Mouse (Mus musculus): ENCODE measurements around the gene Ak7.

The Ak7 gene

GRCm38 (mm10) chr12:105730851-105731460, 25.2 kb downstream of the Ak7 start:
- DNase-seq, result no peak

- no peak for DNase-seq
These were observed 27.8 kb downstream of the Ak7 start for GRCm38 (mm10) chr12:105733370-105734159.

- DNase-seq, result no peak
These were observed 29.6 kb downstream of the Ak7 start for GRCm38 (mm10) chr12:105735226-105735888.

- no peak for DNase-seq
These were observed 30.1 kb downstream of the Ak7 start for GRCm38 (mm10) chr12:105735889-105736251.

- DNase-seq, result no peak
These were observed 32.7 kb downstream of the Ak7 start for GRCm38 (mm10) chr12:105738316-105739096.

- DNase-seq, result no peak
These were observed 33.9 kb downstream of the Ak7 start for GRCm38 (mm10) chr12:105739656-105740055.

- DNase-seq, result no peak
These were observed 42.3 kb downstream of the Ak7 start for GRCm38 (mm10) chr12:105748114-105748513.

GRCm38 (mm10) chr12:105753813-105754212, 48.0 kb downstream of the Ak7 start:
- no peak for DNase-seq

- DNase-seq, result peak; percentile 66
These were observed 52.2 kb downstream of the Ak7 start for GRCm38 (mm10) chr12:105757816-105758497.

GRCm38 (mm10) chr12:105758911-105759310, 53.1 kb downstream of the Ak7 start:
- DNase-seq, result no peak

- DNase-seq, result peak; percentile 30
These were observed 54.2 kb downstream of the Ak7 start for GRCm38 (mm10) chr12:105759849-105760478.

GRCm38 (mm10) chr12:105761171-105761570, 55.4 kb downstream of the Ak7 start:
- peak; percentile 14 for DNase-seq

- DNase-seq, result no peak
These were observed 55.9 kb downstream of the Ak7 start for GRCm38 (mm10) chr12:105761629-105762028.

- no peak for DNase-seq
These were observed 63.9 kb downstream of the Ak7 start for GRCm38 (mm10) chr12:105769700-105770099.

- no peak for DNase-seq
These were observed 69.1 kb downstream of the Ak7 start for GRCm38 (mm10) chr12:105774871-105775270.

GRCm38 (mm10) chr12:105777651-105778050, 71.9 kb downstream of the Ak7 start:
- DNase-seq, result no peak

- DNase-seq, result peak; percentile 95
These were observed 78.6 kb downstream of the Ak7 start, which contains the start of gene Papola for GRCm38 (mm10) chr12:105784196-105784999. TSS of gene Papola (plus strand) at chr12:105784694.

GRCm38 (mm10) chr12:105785000-105785774, 79.4 kb downstream of the Ak7 start:
- peak; percentile 84 for DNase-seq

- no peak for DNase-seq
These were observed 80.3 kb downstream of the Ak7 start for GRCm38 (mm10) chr12:105786113-105786512.

- no peak for DNase-seq
These were observed 81.8 kb downstream of the Ak7 start for GRCm38 (mm10) chr12:105787626-105788025.

All from embryo, embryonic 11 days (tissue).